Mouse (Mus musculus) MEL-GATA-1-ER (cell line): ENCODE measurements around the gene Lman2l.

Experiments used
- DNase-seq: peaks from one replicate; pipeline ENCODE4 v3.0.0-alpha.2; 2012; ENCODE audit warnings: low read depth; ENCODE audit errors: extremely low read depth

Gene Lman2l

DNA sequence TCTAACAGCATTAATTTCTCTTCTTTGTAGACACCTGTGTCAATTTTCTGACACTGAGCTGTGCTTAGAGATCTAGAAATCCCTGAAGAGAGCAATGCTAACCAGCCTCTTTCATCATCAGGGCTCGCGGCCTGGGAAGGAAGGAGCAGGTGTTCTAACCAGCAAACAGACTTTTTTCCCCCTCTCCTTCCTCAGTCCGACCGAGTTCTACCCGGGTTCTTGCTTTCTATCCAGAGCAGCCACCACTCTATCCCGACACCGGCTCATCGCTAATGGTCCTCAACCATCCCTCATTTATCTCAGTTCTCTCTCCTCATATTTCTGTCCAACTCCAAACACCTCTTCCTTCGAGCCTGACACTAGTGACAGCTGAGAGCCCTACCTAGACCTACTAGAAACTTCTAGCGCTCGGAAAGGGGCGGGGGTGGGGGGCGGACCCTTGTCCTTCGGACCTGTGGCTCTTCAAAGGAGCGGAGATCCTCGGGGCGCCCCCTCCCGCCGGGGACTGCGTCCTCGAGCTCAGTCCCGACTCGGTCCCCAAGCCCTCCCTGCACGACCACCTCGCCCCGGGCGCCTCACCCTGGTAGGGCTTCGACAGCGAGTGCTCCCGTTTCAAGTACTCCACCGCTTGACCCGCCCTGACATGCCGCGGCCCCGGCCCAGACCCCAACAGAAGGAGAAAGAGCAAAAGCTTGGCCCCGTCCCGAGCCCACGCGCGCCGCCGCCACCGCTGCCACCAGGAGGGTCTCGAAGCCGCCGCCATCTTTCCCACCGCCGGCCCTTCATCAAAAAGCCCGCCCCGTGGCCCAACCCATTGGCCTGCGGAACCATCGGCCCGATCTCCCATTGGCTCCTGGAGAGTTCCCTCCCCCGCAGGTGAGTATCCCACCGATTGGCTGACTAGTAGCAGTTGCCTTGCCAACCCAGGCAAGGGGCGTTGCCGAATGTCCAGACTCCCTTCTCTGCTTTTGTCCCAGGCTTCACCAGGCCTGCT, at the start of gene Lman2l:
TSS of gene Lman2l (minus strand) at position 801 of the 994 bp plus-strand sequence.
- peak; percentile 93 for DNase-seq

DNA sequence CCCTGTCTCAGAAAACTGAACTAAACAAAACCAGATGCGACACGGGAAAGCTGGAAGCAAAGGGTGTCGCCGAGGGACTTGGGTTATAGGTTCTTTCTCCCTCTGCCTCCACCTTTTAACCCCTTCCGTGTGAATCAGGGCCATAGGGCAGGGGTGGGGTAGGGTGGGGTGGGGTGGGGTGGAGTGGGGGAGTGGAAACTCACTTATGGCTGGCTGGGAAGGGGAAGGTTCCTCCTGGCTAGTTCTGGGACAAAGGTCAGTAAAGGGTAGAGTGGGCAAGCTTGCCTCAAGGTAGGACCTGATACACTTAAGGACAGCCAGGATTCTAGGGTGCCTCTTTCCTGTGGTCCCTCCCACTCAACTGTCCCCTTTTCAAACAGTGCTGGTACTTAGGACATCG, 48.2 kb upstream of the Lman2l start:
- no peak for DNase-seq

DNA sequence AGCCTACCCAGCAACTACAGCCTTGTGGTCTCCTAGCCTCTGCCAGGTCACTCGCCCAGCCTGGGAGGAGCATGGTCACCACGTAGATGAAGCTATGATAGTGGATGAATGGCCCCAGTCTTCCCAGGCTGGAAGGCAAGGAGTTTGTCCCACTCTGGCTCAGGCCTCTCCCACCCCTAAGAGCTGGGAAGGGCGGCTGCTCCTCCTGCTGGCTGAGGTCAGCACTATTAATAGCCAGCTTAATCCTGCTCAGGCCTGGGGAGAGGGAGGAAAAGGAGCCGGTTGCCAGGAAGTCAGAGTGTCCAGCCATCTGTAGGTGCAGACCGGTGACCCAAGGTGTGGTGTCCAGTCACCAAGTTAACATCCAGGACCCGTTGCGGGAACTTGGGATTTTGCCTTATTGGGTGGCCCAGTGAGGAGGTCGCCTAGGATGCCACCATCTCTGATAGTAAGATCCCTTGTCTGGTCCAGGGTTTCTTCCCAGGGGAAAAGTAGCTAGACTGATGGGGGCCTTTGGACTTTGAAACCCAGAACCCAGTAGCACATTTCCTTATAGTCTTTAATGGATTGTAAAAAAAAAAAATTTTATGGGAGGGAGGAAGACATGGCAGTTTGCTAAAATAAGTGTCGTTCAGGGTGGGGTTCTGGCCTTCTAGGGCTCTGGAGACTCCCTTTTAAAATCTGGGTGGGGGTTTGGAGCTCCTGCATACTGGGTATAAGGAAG, 47.5 kb upstream of the Lman2l start:
- no peak for DNase-seq

DNA sequence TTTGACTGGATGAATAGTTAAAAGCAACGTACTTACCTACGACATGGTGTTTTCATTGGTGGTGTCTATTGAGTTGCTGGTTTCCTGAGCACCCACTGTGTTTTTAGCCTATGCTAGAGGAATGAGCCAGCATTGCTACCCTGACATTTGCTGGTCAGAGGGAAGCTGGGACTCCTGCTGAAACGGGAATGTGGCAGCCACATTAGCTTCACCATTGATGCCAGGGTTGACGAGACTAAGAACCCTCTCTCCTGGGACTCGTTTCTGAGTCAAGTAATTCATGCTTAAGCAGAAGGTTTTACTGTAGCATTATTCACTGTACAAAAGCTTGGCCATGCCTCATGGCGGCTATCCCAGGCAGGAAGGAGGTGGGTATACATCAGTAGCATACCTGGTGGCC, 44.6 kb upstream of the Lman2l start:
- no peak for DNase-seq

DNA sequence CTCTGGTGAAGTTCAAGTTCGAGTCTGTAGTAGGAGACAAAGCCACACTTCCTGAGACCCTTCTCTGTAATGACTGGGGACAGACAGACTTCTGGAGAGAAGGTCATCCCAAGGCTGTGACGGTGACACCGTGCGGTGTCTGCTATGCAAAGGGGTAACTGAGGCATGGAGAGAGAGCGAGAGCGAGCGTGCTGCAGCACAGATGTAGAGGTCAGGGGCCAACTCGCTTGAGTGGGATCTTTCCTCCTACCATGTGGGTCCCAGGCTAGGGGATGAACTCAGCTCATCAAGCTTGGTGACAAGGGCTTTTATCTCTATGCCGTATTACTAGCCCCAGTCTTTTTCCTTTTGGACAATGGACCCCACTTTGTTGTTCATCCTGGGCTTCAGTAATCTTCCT, 42.0 kb upstream of the Lman2l start:
- no peak for DNase-seq

DNA sequence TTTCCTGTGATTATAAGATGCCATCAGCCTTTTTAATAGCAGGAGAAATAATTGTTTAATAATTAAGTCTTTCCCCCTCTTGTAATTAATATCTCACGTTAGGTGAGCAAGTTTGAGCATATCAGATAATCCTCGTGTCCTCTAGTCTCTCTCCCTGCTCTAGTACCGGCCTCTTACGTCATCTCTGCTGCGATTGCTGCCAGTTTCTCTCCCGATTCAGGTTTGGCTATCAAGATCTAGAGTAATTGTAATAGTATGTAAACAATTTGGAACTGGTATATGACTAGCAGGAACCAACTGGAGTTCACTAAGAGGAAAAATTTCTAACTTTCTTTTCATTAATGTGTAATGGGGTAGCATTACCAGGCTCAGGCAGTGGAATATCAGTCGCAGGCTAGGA, 40.0 kb upstream of the Lman2l start:
- DNase-seq: no peak

DNA sequence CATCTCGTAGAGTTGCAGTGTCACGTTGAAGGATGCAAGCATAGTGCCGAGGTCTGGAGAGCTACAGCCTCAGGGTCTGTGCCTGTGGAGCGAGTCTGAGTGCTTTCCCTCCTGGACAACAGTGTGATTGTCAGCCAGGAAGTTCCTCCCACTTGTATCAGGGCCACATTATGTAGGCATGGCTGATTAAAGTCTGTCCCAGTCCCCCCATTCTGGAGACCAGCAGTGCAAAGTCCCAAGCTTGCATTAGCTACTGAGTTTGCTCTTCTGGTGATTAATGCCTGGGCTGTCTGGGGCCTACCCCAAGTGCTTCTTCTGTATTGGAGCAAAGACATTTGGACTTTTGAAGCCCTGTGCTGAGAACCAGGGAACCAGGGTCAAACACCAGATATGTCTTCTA, 38.8 kb upstream of the Lman2l start:
- no peak for DNase-seq

DNA sequence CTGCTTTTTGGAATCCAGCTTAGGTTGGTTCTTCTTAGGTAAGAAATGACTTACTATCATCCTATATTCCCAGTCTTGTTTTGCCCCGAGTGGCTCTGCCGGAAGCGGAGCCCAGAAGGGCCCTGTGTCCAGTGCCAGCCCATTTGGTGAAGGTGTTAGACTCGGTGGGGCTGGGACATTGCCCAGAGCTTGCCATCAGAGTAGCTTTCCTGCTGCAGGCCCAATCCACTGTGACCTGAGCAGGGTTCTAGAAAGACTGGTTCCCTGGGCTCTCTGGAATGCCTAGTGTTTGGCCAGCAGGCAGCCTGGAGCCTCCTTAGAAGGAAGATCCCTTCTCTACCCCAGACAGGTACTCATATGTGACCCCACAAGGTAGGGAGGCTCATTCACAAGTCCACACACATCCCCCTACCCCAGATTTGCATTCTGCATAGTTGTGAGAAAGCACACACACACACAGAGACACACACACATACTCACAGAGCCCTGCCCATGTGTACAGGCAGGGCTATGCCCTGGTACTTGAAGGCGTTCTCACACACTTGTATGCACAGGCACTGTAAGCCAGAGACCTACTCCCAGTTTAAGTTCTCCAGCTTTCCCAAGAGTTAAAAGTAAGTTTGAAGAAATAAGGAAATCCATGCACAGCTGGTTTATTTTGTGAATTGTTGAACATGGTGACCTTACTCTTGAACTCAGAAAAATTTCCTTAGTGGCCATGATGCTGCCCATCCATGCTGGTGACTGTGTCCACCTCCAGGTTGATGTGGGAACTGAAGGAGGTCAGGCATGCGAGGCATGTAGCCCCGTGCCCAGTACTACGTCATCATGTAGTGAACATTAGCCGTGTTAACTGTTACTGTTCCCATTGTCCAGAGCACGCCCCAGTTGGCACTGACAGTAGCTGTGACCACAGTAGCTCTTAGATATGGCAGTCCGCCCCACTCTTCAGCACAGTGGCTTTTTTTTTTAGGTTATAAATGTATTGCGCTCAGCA, 35.1 kb upstream of the Lman2l start:
- no peak for DNase-seq

DNA sequence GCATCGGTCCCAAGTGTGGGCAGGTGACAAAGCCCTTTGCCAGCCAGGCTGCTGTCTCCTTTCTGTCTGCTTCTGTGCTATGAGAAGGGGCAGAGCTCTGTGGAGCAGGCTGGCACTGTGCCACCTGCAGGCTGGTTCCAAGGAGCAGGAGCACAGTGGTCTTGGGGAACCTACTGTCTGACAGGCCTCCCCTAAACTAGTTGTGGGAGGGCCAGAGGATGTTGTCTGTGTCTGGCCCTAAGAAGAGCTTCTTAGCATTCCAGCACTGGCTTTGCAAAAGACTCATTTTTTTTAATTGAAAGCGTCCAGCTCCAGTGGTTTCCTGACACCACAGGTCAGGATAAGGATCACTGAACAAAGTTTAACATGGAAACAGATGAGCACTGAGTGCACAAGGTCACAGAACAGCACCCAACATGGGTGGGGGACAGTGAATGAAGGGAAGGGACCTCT, 33.3 kb upstream of the Lman2l start:
- DNase-seq: no peak

DNA sequence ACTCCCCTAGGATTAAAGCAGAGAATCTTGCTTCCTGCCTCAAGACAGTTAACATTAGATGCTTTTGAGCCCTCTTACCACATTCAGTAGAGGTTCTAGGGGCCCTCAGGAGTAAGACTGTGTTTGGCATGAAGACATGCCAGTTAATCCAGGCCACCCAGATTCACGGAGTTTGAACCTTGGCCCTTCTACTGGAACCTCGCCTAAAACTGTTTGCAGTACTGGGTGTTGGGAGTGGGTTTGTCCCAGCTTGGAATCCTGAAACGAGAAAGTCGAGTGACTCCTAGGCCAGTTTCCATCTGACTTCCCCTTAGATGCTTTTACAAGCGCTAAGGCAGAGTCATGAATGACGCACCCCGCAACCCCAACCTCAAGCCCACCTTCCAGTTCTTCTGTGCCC, 31.4 kb upstream of the Lman2l start:
- no peak for DNase-seq

DNA sequence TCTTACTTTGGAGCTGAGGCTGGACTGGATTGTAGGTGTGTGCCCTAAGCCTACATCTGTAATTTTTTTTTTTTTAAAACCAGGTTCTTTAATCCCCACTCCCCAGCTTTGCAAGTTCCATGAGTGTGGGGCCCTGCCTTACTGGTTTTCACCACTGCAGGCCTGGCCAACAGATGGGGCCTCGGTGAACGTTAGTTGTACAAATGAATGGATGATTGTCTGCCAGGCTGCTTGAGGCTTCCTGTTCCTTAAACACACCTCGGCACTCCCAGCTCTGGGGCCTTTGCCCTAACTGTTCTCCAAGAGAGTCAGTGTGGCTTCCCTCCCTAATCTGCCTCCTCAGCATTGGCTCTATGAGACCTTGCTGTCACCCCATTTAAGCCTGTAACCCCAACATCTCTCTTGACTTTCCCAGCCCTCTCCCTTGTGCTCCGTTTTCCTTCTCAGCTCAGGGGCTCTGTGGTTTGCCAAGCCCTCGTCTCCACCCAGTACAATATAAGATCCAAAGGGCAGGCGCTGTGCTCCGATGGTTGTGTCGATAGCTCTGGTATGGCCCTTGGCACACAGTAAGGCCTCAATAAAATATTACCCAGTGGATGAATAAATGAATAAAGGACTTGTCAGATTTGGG, 30.5 kb upstream of the Lman2l start:
- no peak for DNase-seq

DNA sequence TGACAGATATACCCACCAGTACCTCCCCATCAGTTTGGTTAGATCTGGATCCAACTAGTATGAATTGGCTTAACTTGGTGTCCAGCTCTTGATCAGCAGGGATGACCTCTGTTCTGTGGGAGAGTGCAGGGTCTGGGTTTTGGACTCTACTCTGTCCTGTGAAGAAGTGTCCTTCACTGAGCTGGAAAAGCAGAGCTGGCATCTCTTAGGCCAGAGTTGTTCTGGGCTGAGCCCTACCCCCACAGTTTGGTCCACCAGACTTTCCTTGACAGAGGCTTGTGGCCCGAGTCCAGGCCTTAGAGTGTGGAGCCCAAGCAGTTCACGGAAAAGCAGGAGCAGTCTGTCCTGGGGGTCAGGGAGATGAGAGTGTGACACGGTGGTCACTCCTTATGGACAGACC, 29.6 kb upstream of the Lman2l start:
- DNase-seq: no peak

DNA sequence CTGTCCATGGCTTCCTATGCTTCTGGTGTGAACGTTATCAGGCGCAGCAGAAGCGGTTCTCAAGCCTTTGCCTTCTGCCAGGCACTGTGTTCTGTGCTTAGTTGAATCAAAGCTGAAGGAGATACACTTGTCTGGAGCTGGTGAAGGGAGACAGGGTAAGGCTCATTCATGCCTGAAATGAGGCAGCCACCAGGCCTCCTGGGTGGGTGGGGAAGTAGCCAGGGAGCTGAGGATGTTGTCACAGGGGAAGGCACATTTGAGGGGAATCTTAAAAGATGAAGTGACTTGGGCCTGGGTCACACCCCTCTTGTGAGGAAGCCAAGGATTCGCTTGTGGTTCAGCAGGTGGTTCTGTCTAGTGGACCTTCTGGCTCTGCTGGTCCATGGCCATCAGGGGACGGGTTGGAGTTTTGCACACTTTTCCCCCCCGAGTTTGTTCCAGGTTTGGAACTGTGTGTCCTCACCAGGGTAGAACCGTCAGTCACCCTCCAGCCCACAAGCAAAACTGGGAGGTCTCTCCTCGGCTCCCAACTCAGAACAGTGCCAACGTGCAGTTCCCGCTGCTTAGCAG, 28.2 kb upstream of the Lman2l start:
- DNase-seq: no peak

DNA sequence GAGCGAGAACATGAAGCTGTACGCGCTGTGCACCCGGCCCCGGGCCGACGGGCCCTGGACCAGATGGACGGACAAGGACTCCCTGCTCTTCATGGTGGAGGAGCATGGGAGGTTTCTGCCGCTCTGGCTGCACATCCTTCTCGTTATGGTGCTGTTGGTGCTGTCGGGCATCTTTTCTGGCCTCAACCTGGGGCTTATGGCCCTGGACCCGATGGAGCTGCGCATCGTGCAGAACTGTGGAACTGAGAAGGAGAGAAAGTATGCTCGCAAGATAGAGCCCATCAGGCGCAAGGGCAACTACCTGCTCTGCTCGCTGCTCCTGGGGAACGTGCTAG, 27.0 kb upstream of the Lman2l start:
- DNase-seq: no peak

DNA sequence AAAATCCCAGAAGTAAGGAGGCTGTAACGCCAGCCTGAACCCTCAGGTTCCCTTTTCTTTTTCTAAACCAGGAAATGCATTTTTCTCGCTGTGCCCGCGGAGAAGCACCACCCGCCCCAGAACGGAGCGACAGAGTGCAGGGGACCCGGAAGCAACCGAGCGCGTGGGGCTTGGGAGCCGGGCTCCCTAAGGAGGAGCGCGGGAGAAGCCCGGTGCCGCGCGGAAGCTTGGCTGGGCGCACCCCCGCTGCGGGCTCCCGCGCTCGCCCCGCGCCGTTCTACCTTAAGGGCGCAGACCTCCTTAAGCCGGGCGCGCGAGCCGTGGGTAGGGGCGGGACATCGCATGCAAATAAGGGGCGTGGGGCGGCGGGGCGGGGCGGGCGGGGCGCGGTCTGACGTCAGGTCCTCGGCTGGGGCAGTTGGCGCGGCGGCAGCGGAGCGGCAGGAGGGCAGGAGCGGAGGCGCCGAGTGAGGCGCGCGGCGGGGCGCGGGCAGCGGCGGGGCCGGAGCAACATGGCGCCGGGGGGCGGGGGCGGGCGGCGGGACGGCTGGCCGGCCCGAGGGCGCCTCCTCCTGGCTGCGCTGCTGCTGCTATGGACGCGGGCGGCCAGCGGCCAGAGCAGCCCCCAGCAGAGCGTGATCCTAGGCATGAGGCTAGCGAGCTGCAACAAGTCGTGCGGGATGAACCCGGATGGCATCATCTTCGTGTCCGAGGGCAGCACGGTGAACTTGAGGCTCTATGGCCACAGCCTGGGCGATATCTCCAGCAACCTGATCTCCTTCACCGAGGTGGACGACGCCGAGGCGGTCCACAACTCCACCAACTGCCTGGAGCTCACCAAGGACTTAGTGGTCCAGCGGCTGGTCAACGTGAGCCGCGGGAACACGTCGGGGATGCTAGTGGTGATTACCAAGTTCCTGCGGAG, 26.4 kb upstream of the Lman2l start, which contains the start of gene Cnnm4:
TSS of gene Cnnm4 (plus strand) at position 440 of the 925 bp plus-strand sequence.
- DNase-seq: no peak

DNA sequence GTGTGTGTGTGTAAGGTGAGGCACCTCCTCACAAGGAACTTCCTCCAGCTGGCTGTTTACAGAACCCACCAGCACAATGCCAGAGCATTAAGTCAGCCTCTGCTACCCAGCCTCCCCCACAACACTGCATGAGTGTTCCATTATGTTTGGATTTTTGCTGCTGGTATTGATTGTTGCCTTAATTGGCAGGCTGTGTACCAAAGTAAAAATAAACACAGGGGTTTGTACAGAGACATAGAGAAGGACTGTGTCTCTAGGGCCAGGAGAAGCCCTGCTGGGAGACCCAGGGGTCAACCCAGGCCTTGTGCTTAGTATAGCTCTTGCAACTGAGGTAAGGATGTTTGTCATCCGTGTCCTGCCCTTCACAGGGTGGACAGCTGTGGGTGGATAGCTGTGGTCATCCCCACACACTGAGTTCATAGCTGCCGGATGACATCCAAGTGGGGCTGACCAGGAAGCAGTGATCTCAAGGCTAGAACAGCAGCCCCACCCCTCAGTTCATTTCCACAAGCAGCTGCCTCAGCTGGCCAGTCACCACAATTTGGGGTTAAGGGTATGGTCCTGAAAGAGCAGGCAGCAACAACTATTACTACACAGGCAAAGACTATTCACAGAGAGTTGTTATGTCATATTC, 24.9 kb upstream of the Lman2l start:
- no peak for DNase-seq

DNA sequence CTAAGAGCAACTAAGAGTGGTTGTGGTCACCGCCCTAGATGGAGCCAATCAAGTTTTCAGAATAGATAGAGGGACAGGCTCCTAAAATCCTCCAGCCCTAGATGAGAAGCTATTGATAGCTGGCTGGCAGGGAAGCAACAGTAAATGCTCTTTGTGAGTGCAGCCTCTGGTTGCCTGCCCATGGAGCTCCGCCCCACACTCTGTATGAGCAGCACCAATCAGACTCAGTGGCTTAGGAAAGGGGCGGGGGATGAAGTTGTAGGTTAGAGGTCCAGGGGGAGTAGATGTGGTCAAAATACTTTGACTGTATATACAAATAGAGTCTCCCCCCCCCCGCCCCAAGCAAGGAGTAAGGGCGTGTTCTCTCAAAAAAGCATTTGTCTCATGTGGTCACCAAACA, 22.4 kb upstream of the Lman2l start:
- no peak for DNase-seq

DNA sequence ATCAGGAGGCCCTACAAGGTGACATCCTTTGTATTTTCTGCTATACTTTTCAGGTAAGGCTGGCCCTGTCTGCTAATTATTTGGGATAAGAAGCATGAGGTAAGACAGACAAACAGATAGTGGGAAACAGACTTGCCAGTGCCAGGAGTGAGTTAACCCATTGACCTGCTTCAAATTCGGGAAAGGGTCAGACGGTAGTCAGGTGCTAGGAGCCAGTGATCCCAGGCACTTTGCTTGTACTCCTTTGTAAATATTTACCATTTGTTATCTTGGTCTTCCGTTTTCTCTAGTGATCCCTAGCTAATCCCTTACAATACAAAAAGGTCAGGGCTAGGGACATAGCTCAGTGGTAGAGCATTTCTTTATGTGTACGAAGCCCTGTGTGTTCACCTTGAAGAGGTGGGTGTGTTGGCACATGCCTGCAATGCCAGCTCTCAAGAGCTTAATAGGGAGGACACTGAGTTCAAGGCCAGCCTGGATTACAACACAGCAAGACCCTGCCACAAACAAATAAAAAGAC, 20.6 kb upstream of the Lman2l start:
- DNase-seq: no peak

DNA sequence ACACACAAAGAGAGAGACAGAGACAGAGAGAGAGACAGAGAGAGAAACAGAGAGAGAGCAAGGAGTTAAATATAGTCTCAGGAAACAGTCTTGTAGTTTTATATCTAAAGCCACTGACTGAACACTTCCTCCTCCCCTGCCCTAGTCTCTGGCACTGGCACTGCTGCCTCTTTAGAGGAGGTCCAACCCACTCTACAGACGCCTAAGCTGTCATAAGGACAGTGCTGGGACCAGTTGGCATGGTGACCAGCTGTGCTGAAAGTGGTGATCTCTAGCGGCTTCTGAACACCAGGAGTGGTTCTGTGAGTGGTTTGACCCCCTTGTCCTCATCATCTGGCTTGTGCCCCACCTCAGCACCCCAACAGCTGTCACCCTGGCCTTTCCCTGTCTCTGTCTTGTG, 16.8 kb upstream of the Lman2l start:
- no peak for DNase-seq
